Mouse (Mus musculus) cerebellum, postnatal 14 days (tissue): ENCODE results near the gene Vmn1r114.
"Not testable (repeated sequence)": the region's sequence is repeated elsewhere in the genome, so short reads cannot be mapped to it uniquely, and the experiment has no call there.

Experiments
- DNase-seq, 2 experiments: peaks; one replicate each; pipeline ENCODE4 v3.0.0; 2021; ENCODE audit warnings: mixed read lengths in 2 of 2

The Vmn1r114 gene

DNA sequence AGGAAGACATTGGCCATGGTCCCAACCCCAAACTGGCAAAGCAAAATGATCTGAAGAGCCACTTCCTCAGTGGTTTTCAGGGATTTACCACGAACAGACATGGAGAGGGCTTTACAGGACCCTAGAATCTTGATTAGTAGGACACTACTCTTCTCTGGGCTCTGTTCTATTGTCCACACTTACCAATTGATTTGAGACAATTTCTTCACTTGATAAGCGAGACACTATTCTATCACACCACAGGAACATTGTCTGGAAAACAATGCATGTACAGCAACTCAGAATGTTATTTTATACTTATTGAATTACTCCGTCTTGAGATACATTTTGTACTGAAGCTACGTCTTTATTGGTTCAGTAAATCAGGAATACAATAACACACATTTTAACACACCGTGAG, at the start of gene Vmn1r114:
Gene Vmn1r114, minus strand, starts transcription at position 101 of the 400 bp plus-strand sequence.
- not testable (repeated sequence) for DNase-seq

DNA sequence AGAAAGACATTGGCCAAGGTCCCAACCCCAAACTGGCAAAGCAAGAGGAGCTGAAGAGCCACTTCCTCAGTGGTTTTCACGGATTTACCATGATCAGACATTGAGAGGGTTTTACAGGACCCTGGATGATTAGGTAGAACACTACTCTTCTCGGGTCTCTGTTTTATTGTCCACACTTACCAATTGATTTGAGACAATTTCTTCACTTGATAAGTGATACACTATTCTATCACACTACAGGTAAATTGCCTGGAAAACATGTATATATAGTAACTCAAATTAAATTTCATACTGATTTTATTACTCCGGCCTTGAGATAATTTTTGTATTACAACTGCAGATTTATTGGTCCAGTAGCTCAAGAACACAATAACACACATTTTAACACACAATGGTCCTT, 32.9 kb upstream of the Vmn1r114 start, which contains the start of gene Vmn1r115:
Gene Vmn1r115, minus strand, starts transcription at position 101 of the 400 bp plus-strand sequence.
- DNase-seq, result not testable (repeated sequence)

DNA sequence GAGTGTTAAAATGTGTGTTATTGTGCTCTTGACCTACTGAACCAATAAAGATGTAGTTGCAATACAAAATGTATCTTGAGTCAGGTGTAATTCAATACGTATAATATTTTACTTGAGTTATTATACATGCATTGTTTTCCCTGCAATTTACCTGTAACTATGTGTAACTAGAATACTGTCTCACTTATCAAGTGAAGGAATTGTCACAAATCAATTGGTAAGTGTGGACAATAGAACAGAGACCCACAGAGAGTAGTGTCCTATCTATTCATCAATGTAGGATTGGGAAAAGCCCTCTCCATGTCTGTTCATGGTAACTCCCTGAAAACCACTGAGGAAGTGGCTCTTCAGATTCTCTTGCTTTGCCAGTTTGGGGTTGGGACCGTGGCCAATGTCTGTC, 25.0 kb downstream of the Vmn1r114 start, which contains the start of gene Vmn1r113:
Gene Vmn1r113, plus strand, starts transcription at position 301 of the 400 bp plus-strand sequence.
- not testable (repeated sequence) for DNase-seq

DNA sequence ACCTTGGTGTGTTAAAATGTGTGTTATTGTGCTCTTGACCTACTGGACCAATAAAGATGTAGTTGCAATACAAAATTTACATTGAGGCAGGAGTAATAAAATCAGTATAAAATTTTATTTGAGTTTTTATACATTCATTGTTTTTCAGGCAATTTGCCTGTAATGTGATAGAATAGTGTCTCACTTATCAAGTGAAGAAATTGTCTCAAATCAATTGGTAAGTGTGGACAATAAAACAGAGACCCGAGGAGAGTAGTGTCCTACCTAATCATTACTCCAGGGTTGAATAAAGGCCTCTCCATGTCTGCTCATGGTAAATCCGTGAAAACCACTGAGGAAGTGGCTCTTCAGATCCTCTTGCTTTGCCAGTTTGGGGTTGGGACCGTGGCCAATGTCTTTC, 41.1 kb downstream of the Vmn1r114 start, which contains the start of gene Vmn1r112:
Gene Vmn1r112, plus strand, starts transcription at position 301 of the 400 bp plus-strand sequence.
- DNase-seq, result not testable (repeated sequence)
